Mouse (Mus musculus) spleen, postnatal 14 days (tissue): ENCODE measurements around the gene Mccc1.

Experiments used
- DNase-seq, 2 experiments: peaks; one replicate each; pipeline ENCODE4 v3.0.0; 2021 to 2022; ENCODE audit warnings: low spot score in 2 of 2

The Mccc1 gene

GRCm38 (mm10) chr3:35966493-35966892 is 34.0 kb downstream of the Mccc1 start:
- DNase-seq: no peak

GRCm38 (mm10) chr3:35964928-35965327 is 35.5 kb downstream of the Mccc1 start:
- no peak for DNase-seq

- no peak for DNase-seq
Measured at GRCm38 (mm10) chr3:35963921-35964320, 36.6 kb downstream of the Mccc1 start.

GRCm38 (mm10) chr3:35963401-35963800 is 37.1 kb downstream of the Mccc1 start:
- DNase-seq: no peak

- no peak for DNase-seq
Measured at GRCm38 (mm10) chr3:35962967-35963366, 37.5 kb downstream of the Mccc1 start.

GRCm38 (mm10) chr3:35957230-35957629 is 43.2 kb downstream of the Mccc1 start:
- DNase-seq: no peak

GRCm38 (mm10) chr3:35954901-35955575 is 45.4 kb downstream of the Mccc1 start:
- DNase-seq: no peak

- no peak for DNase-seq
Measured at GRCm38 (mm10) chr3:35953816-35954215, 46.7 kb downstream of the Mccc1 start.

GRCm38 (mm10) chr3:35953184-35953583 is 47.3 kb downstream of the Mccc1 start:
- no peak for DNase-seq

- no peak for DNase-seq
Measured at GRCm38 (mm10) chr3:35948197-35948596, 52.3 kb downstream of the Mccc1 start.

GRCm38 (mm10) chr3:35940520-35941135 is 59.9 kb downstream of the Mccc1 start:
- DNase-seq: no peak

GRCm38 (mm10) chr3:35940047-35940446 is 60.4 kb downstream of the Mccc1 start:
- DNase-seq: no peak

- no peak for DNase-seq
Measured at GRCm38 (mm10) chr3:35937345-35937744, 63.1 kb downstream of the Mccc1 start, which contains the start of gene Dcun1d1. Dcun1d1 (minus strand) TSS chr3:35937445.

- DNase-seq: peak in 1 of 2 experiments; percentile 25
Measured at GRCm38 (mm10) chr3:35933405-35933777, 67.1 kb downstream of the Mccc1 start.

- DNase-seq: peak; percentile 72 to 77
Measured at GRCm38 (mm10) chr3:35932735-35933404, 67.6 kb downstream of the Mccc1 start.

GRCm38 (mm10) chr3:35931896-35932727 is 68.4 kb downstream of the Mccc1 start:
- peak; percentile 39 to 58 for DNase-seq

- no peak for DNase-seq
Measured at GRCm38 (mm10) chr3:35931359-35931758, 69.1 kb downstream of the Mccc1 start.

GRCm38 (mm10) chr3:35929831-35930230 is 70.6 kb downstream of the Mccc1 start:
- DNase-seq: no peak

- DNase-seq: no peak
Measured at GRCm38 (mm10) chr3:35929406-35929805, 71.1 kb downstream of the Mccc1 start.

GRCm38 (mm10) chr3:35925852-35926251 is 74.6 kb downstream of the Mccc1 start:
- DNase-seq: no peak

GRCm38 (mm10) chr3:35924007-35924406 is 76.5 kb downstream of the Mccc1 start:
- DNase-seq: peak in 1 of 2 experiments; percentile 49

- peak; percentile 48 to 53 for DNase-seq
Measured at GRCm38 (mm10) chr3:35923495-35923894, 77.0 kb downstream of the Mccc1 start.
